Mouse (Mus musculus): ENCODE results near the gene Olfr356. TPM values are rescaled to one million over a fixed set of nuclear protein-coding genes. Genes with fewer than 3 reads are reported as not detected.

The Olfr356 gene
- not detected in 2 replicates for total RNA-seq (2017)

DNA sequence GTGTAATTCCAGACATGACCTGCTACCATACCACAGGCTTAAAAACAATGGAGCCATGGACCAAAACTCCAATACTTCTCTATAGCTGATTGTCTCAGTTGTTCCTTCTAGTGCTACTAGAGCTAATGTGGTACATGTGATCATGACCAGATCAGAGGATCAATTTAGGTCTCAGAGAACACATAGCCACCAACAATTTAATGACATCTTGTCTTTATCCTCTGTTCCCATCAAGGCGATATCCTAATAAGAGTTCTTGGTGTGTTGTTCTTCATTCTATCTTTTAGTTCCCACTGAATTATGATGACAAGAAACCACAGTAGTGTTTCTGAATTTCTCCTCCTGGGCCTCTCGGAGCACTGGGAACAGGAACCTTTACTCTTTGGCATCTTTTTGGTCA is at the start of gene Olfr356:
Gene Olfr356, plus strand, starts transcription at position 301 of the 400 bp plus-strand sequence.
- ATAC-seq (ENCODE audit: extremely low read depth, insufficient number of reproducible peaks, low FRiP score, poor library complexity, severe bottlenecking), result no peak

GRCm38 (mm10) chr2:36892836-36893235 is 44.1 kb upstream of the Olfr356 start, which contains the start of gene Olfr353:
TSS of gene Olfr353 (minus strand) at chr2:36892936.
- ATAC-seq (ENCODE audit: extremely low read depth, insufficient number of reproducible peaks, low FRiP score, poor library complexity, severe bottlenecking), result no peak

GRCm38 (mm10) chr2:36897114-36897513 is 39.8 kb upstream of the Olfr356 start:
- no peak for ATAC-seq (ENCODE audit: extremely low read depth, insufficient number of reproducible peaks, low FRiP score, poor library complexity, severe bottlenecking)

- ATAC-seq (ENCODE audit: extremely low read depth, insufficient number of reproducible peaks, low FRiP score, poor library complexity, severe bottlenecking), result no peak
Observed at GRCm38 (mm10) chr2:36905380-36905779, 31.5 kb upstream of the Olfr356 start, which contains the start of gene Olfr354. TSS of gene Olfr354 (plus strand) at chr2:36905680.

DNA sequence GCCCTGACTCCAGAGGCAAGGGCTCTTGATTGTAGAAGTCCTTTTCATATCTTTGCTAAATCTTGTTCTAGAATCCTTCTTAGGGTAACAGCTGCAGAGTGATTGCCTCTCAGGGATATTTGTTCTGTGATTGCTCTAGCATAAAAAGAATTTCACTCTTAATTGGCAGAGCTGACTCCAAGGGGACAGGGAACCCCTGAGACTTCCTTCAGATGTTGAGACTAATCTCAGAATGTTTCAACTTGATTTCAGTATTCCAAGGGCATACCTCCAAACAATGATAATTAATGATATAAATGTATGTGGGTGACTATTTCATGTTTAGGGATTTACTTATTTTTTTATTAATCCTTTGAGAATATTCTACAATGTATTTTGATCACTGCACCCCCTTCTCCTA is 8.1 kb upstream of the Olfr356 start, which contains the start of gene Olfr355:
Gene Olfr355, minus strand, starts transcription at position 101 of the 400 bp plus-strand sequence.
- no peak for ATAC-seq (ENCODE audit: extremely low read depth, insufficient number of reproducible peaks, low FRiP score, poor library complexity, severe bottlenecking)

Other genes starting within 250 kb of the Olfr356 start
- not detected in 2 replicates for gene Olfr347, start 205.2 kb upstream of the Olfr356 start, total RNA-seq (2017)
- not detected in 2 replicates for gene Olfr348, start 152.8 kb upstream of the Olfr356 start, total RNA-seq (2017)
- not detected in 2 replicates for gene Olfr50, start 146.6 kb upstream of the Olfr356 start, total RNA-seq (2017)
- gene Olfr3, start 120.1 kb upstream of the Olfr356 start, total RNA-seq (2017), result not detected in 2 replicates
- not detected in 2 replicates for gene Olfr350, start 90.8 kb upstream of the Olfr356 start, total RNA-seq (2017)
- gene Olfr351, start 74.5 kb upstream of the Olfr356 start, total RNA-seq (2017), result not detected in 2 replicates
- gene Olfr352, start 68.7 kb upstream of the Olfr356 start, total RNA-seq (2017), result not detected in 2 replicates
- gene Olfr353, start 44.2 kb upstream of the Olfr356 start, total RNA-seq (2017), result not detected in 2 replicates
- gene Olfr354, start 31.4 kb upstream of the Olfr356 start, total RNA-seq (2017), result not detected in 2 replicates
- not detected in 2 replicates for gene Olfr355, start 8.2 kb upstream of the Olfr356 start, total RNA-seq (2017)
- gene Olfr357, start 56.7 kb downstream of the Olfr356 start, total RNA-seq (2017), result not detected in 2 replicates
- gene Olfr358, start 72.2 kb downstream of the Olfr356 start, total RNA-seq (2017), result not detected in 2 replicates
- gene Olfr360, start 128.6 kb downstream of the Olfr356 start, total RNA-seq (2017), result not detected in 2 replicates
- not detected in 2 replicates for gene Olfr361, start 152.2 kb downstream of the Olfr356 start, total RNA-seq (2017)
- gene Olfr362, start 180.8 kb downstream of the Olfr356 start, total RNA-seq (2017), result not detected in 2 replicates
- gene Olfr364-ps1, start 202.2 kb downstream of the Olfr356 start, total RNA-seq (2017), result not detected in 2 replicates

All from neutrophil, adult 5-6 weeks (primary cell).